Mouse (Mus musculus) adrenal gland, postnatal 10 days (tissue): ENCODE results near the gene Lipe. TPM values are rescaled to one million over a fixed set of nuclear protein-coding genes. Genes with fewer than 3 reads are reported as not detected.
"Not testable (repeated sequence)": the region's sequence is repeated elsewhere in the genome, so short reads cannot be mapped to it uniquely, and the experiment has no call there.

Source experiments
- DNase-seq: peaks from one replicate; pipeline ENCODE4 v3.0.0; 2021; ENCODE audit warnings: mixed read lengths
- total RNA-seq, 2 experiments: library from RNA; stranded (reverse); gene quantifications; 2 replicates each; pipeline ENCODE4 v1.2.3; 2021

Lipe gene
- total RNA-seq, 2 experiments from 2014 or later: 391 to 441 TPM

DNA sequence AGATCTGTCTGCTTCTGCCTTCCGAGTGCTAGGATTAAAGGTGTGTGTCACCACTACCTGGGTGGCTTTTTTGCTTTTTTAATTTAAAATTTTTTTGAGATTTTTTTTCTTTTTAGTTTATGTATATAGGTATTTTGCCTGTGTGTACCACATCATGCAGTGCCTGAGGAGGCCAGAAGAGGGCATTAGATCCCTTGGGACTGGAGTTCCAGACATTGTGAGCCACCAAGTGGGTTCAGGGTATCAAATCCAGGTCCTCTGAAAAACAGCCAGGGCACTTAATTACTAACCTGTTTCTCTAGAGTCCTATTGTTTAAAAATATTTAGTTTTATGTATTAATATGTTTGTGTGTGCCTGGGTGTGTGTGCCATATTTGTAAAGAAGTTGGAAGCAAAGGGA, 19.1 kb upstream of the Lipe start:
- peak; percentile 51 for DNase-seq

DNA sequence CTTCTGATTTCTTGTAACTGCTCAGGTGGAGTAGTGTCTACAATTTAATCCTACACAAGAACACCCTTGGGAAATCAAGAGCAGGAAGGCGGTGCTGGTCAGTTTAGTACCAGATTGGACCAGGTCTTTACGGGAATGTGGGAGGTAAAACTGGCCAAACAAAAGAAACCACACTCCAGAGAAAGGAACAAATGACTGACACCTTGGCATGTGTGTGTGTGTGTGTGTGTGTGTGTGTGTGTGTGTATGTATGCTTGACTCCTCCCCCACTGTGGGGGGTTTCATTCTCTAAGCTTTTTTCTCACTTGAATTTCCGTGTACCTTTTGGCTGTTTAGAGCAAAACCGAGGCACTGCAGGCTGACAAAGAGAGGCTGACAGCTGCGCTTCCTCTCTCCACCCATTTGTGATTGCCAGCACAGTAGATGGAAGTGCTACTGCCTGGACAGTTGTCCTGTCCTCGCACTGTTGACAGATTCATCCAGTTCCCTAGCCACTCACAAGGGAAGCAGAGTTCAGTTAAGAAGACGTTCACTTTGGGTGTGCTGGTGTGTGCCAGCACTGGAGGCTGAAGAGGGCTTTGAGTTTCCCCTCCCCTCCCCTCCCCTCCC, 14.4 kb upstream of the Lipe start, which contains the start of gene Cxcl17:
Cxcl17 (minus strand) TSS at position 54 of the 609 bp plus-strand sequence.
- DNase-seq: no peak

DNA sequence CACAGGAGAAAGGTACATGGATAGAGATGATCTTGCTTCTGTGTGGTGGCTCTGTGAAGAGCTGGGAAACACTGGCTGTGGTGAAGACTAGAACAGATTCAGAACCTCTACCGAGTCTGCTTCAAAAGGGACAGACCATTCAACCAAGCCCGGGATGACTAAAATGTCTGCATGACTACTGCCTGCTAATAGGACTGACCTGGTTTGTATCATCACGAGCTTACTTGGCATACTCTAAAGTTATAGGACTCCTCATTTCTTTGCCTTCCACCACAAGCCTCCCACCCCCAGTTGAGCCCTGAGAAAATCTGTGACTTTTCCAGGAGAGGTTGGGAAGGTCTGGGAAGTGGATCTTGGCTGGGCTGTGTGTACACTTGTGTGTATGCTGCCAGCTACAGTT, 13.4 kb upstream of the Lipe start:
- DNase-seq: no peak

DNA sequence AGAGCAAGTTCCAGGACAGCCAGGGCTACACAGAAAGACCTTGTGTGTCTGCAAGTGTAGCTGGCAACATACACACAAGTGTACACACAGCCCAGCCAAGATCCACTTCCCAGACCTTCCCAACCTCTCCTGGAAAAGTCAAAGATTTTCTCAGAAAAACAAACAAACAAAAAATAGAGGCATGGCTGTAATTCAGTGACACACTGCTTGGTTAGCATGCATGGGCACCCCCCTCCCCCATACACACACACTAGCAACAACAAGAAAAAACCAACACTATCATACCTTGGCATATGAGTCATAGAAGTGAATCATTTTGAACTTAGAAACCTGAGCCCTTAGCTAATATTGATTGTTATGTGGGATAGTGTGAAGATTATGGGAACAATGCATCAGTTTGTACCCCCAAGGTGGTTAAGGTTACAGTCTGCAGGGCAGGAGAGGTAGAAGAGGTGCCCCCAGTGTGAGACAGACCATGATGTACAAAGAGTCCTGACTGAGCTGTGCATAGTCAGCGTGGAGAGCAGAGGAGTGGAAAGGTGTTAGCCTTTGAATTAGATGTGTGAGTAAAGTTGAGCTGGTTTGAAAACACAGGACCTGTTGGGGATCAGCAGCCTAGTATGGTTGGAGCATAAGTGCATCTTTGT, 12.6 kb upstream of the Lipe start:
- DNase-seq: no peak

DNA sequence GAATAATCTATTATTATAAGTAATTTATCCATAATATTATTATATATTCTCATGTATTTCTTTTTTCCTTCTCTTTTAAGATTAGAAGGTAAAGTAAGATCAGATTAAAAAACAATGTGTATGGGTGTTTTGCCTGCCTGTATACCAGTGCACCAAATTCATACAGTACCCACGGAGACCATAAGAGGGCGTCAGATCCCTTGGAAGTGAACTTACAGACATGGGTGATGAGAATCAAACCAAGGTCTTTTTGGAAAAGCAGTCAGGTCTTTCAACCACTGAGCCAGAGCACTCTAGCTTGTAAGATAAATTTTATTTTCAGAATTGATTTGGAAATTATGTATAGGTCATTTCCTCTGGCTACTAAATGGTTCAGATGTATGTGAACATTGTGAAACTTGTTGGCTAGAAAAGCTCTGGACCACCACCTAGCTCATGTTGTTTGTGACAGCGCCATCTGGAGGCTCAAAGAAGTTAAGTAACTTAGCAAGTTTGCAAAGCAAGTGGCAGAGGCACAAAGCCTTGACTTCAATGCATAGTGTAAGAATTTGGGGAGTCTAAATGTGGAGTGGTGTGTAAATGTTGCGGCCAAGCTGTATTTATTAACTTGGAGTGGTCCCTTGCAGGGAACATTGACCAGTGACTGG, 10.7 kb upstream of the Lipe start:
- DNase-seq: peak; percentile 32

DNA sequence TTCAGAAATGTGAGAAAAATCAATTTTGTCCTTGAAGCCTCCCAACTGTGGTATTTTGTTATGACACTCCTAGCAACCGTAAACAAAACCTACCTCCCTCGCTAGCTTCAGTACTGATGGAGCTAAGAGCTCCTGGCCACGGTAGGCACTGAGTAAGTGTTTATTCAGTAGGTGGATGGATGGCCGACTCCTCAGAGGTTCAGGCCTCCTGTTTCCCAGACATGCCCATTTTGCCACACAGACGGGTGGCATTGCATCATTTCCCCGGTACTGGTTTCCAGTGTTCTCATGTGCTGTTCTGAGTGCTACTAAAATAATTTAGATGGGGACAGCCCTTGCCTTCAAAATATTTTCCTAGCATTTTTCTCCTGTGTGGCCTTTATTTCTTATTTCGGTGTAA, 8.0 kb upstream of the Lipe start:
- DNase-seq: no peak

DNA sequence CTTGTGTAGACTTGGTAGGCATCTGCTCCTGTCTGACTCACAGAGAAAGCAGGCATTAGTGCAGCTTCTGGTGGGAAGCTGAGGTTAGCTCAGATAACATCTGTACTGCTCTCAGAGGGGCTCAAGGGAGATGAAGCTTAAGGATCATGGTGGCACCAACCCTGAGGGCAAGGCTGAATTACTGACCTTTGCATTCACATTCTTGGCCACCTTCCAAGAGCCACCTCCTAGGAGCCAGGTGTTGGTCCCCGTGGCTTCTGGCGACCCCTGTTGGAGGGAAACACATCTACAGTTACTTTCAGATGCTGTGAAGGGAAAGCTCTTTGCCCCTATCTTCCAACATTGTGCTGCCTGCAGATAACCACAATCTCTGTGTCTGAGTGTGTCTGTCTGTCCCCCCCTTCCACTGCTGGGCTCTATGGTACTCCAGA, 4.2 kb upstream of the Lipe start:
- peak; percentile 78 for DNase-seq

DNA sequence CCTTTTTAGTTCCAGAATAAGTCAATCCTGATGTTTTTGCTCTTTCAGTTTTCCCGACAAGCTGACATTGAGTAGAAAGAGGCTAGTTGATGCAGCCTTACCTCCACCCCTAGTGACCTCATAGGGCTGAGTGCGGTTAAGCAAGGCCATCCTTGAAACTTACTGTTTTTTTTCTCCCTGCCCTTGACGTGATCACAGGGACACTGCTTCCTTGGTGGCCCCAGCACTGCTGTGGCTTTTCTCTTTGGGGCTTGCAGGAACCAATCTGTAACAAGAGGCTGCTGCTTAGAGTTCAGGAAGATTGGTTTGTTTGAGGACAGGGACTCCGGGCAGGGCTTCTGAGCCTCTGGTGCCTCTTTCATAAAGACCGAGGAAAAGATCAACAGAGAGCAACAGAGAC, 3.5 kb upstream of the Lipe start:
- DNase-seq: peak; percentile 65

DNA sequence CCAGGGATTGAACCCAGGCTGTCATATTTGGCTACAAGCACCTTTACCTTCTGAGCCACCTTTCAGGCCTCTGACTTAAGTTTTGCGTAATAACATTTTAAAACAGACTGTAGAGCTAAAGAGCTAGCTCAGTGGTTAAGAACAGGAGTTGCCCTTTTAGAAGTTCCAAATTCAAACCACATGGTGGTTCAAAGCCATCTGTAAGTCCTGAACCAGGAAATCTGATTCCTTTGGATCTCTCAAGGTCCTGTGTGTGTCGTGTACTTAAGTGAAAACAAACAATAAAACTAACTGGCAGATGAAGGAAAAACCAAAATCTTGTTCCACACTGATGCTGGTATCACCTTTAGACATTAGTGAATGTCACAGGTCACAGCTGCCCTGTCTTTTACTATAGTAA, 3.0 kb upstream of the Lipe start:
- DNase-seq: no peak

DNA sequence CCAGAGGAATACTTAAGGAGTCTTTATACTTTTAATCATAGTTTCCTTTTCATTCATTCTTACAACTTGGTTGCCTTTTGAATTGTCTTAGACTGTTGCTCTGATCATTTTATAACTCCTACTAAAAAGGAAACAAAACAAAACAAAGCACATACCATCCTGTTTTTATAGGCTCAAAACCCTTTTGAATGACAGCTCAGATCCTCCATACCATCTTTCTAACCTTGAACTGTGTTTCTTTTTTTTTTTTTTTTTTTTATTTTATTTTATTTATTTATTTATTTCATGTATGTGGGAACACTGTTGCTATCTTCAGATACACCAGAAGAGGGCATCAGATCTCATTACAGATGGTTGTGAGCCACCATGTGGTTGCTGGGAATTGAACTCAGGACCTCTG, 518 bp upstream of the Lipe start:
- DNase-seq: not testable (repeated sequence)

DNA sequence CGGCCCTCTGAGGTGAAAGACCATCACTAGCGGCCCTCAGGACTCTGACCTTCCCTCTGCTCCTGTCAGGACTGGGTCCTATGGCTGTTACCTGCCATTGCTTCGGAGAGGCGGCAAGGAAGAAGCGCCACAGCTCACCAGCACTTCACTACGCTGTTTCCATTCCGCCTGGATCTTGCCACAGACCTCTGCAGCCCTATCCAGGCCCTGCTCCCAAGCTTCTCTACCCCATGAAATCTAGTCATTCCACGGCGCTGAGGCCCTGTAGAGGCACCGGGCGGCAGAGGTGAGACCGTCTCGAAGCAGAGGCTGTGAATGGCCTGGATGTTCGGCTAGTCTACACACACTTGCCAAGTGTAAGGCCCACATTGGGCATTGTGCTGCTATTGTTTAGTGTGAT, 1.9 kb downstream of the Lipe start:
- no peak for DNase-seq

DNA sequence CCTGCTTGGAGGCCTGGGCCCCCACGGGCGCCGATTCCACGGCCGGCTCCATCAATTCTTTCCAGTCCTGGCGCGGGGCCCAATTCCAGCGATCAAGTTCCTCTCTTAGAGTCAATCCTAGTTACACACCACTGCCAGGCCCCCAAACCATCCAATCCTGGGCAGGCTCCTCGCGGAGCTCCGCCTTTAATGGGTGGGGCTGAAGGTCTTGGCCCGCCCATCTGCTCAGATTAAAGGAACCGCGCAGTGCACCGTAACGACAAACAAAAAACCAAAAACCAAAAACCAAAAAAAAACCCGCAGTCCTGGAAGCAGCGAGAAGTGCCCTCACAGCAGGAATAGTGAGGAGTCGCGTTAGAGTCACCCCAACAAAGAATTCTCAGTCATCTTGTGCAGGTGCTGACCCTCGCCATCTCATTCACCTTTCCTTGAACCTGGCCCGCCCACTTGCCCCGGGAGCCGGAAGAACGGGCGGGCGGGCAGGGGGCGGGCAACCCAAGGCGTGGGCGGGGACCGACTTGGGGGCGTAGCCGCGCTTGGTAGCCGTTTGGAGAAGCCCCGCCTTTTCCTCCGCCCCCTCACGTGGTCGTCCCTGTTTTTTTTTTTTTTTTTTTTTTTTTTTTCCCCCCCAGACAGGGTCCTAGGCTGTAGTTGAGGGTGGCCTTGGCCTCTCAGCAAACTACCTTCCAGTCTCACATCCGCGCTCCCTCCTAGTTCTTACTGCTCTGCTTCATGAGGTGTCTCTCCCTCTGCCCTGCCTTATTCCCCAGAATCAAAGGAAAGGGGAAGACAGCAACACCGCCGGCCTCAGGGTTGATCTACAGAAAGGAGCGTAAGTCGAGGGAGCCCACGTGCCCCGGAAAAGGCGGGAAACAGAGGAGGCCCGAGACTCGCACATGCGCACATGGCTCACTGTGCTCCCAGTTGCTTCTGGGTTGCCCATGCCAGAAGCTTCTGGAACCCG, 2.7 kb downstream of the Lipe start:
- DNase-seq: peak; percentile 98

DNA sequence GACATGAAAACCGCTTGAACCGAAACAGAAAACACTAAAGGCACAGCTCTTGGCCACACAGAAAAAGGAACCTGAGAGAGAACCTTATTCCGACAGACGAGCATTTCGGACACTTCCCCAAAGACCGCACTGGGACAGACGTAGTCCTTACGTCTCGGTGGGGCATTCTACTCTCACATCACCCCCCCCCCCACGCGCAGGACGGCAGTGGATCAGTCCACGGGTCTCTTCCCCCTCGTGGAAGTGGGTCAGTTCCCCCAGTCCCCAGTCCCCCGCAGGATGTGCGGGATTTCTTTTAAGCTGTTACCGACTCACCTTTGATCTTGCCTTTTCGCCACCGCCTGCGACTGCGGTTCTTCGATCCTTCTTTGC, 3.3 kb downstream of the Lipe start:
- no peak for DNase-seq

DNA sequence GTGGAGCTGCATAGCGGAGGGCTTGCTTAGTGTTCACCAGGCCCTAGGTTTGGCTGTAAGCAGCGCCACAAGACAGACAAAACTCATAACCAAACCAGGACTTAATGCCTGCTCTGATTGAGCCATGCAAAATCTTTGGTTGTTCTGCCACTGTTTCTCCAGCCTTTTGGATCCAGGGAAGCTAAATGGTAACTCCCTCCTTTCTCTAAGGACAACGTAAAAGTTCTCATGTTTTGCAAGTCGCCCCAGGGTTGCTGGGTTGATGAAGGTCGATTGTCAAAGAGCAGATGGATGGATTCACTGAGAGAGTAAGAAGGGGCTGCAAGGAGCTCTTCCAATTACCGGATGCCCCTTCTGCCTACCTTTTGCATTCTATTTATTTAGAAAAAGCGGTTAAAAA, 3.8 kb downstream of the Lipe start:
- peak; percentile 46 for DNase-seq

DNA sequence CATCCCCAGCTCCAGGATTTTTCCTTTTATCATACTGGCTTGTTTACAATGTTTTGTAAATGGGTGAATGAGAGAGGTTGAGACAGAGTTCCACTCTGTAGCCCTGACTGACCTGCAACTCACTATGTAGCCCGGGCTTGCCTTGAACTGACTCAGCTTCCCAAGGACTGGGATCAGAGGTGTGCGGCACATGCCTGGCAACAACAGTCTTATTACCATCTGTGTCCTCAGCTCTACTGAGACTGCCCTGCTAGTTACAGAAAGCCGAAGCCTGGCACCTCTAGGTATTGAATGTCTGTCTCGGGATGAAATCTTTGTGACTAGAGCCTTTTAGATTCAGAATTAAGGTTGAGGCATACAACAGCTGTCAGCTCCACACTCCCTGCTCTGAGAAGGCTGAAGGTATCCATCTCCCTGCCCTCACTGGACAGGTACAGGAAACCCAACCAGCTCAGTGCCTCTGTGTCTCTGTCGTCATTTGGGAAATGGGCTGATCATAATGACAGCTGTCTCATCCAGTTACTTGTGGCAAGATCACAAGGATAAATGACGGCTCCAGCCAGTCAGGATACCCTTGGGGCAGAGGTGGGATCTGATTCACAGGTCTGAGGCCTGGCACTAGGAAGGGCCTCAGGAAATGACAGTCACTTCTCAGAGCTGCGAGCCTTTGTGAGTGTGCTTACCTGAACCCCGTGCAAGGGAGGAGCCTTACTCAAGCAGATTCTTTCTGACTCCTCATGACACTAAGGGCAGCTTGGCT, 4.9 kb downstream of the Lipe start:
- peak; percentile 60 for DNase-seq

DNA sequence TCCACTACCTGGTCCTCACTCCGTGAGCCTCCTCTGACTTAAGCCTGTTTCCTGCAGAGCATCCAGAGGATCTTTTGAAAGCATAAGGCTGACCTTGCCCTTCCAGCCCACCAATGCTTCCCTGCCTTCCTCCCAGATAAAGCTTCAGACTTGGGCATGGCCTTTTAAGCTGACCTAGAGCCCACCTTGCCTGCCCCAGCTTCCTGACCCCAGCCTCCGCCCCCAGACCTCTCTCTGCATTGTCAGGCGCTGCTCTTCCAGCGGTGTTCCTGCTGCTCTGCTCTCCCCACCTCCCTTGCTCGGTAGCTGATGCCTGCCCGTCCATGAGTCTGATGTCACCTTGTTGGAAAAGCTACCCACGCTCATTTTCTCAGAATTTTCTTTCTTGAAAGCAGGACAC, 5.7 kb downstream of the Lipe start:
- peak; percentile 30 for DNase-seq

DNA sequence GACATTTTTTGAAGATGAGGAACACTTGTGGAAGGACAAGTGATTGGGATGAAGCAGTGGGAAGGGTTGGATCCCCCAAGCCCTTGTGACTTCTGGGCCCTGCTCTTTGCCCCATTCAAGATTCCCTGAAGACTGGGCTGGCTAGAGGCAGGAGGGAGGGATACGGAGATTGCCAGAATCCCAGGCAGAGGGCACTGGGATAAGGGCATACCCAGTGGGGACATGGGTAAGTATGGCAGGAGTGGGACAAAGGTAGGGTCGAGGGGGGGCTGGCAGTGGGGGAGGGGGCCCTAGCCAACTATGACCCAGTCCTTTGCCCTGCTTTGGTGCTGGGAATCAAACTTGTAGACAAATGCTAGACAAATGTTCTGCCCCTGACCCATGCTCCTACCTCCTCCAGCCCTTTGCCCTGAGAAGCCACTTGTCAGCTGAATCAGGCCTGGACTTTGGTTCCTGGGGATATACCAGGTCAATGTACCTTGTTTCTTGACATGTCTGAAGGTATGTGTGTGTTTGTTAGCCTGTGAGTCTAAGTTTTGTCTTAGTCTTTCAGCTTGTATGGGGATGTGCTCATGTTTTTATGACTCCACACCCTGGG, 6.6 kb downstream of the Lipe start:
- peak; percentile 69 for DNase-seq

DNA sequence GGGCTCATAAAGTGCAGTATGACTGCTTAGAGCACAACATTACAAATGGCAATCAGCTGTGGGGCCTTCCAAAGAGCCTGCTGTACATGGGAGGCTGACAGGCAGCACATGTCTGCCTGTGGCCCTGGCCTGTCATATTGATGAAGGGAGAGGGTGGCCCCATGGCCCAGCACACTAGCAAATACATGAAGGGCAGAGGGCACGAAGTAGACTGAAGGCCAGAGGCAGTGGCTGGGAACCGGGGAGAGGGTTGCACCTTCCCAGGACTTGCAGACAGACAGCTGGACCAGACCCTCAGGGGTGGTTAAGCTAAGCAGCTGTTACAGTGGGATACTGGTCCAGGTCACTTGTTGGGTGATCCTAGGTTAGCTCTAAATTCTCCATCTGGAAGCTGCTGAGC, 7.5 kb downstream of the Lipe start:
- peak; percentile 60 for DNase-seq

DNA sequence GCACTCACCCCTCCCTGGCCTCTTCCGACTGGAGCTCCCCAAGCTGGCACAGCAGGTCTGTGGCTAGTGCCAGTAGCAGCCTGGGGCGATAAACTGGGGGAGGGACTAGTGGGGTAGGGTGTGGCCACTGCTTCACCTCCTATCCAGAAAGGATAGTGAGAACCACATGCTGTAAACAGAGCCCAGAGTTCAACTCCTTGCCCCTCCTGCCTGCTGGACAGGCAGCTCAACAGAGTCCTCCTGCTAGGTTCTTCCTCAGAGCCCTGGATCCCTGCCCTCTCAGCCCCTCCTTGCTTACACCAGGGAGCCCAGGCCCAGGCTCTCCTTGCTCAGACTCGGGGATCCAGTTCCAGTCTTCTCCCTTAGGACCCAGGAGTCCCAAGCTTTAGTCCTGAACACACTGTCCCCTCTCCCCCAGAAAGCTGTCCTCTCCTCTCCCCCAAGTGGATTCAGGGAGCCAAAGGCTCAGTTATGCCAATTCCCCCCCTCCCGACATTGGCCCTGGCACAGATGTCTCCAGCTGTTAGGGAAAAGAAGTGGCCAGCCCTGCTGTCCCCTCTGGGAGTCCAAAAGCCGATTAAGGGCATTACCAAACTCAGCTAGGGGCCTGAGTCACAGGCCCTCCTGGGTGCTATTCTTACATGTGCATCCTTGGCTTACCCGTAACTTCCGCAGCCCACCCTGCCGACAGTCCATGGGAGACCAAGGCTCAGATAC, 8.3 kb downstream of the Lipe start:
- DNase-seq: peak; percentile 86

DNA sequence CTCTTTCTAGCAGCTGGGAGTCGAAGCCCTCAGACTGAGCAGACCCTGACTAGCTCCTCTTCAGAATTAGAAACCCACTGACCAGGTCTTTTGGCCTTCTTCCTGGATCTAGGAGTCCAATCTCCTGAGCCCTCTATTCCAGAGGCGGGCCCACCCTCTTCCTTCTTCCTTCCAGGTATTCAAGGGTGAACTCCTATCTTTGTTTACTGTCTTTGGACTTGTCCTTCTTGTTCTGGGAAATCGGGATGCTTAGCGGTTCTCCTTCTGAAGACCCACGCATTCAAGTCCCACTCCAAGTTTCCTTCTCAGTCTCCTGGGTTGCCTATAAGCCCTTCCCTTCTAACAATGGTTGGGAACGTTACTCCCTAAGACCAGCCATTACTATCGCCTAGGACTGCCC, 9.6 kb downstream of the Lipe start:
- DNase-seq: no peak
